25 mouse cellular contexts compared by ENCODE assay signal in the genomic region with DNA sequence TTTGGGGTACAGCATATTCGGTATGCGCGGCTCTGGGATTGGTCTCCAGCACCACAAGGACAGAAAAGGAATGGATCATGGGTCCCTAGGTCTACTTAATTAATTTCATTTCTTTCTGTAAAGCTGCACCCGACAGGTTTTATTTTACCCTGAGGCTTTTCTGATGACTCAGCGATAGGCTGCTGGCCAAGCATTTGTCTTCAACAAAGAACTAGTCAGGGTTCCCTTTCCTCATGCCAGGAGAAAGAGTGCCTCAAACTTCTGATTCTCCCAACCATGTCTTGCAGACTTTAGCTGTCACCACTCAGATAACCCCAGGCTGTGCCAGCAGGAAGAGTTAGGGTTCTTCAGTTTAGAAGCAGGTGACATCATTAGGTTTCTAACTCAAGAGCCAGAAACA. TPM values are rescaled to one million over a fixed set of nuclear protein-coding genes. Genes with fewer than 3 reads are reported as not detected.
DNase-seq lines count a peak whose midpoint lies in the region; ATAC-seq and TF ChIP-seq lines count a peak whose summit lies in the region.
"Had no signal": no experiment of that assay in that cellular context is flagged by ENCODE, and none has a peak within 500 bp of the region (broad histone marks: within the 10 kb centered on the region; RNA-seq: fewer than 3 reads in every experiment).

No protein-coding gene starts in this region.

- no peak overlapping the region for H3K4me3 ChIP-seq in limb, embryonic 14.5 days (replicated peaks; ENCODE audit: low read length)
- no peak overlapping the region for H3K4me3 ChIP-seq in limb, embryonic 10.5 days
- H3K4me3 ChIP-seq in MEL (ENCODE audit: control insufficient read depth in 1 of 2, insufficient read depth in 1 of 2, low read depth in 2 of 2, low read length in 2 of 2) = no peak overlapping the region
- no peak overlapping the region for H3K4me3 ChIP-seq in kidney, adult 2 months (ENCODE audit: insufficient read depth, low read depth, low read length)
- H3K4me3 ChIP-seq: embryonic facial prominence, embryonic 13.5 days; heart, embryonic 10.5 days; hindbrain, embryonic 15.5 days; limb, embryonic 13.5 days; megakaryocyte, embryonic 14.5 days had no signal

- no peaks in the 10 kb centered on the region for H3K27me3 ChIP-seq in limb, embryonic 14.5 days (ENCODE audit: control insufficient read depth, insufficient read depth, low read length)
- no peaks in the 10 kb centered on the region for H3K27me3 ChIP-seq in limb, embryonic 10.5 days (ENCODE audit: low read depth, poor library complexity, severe bottlenecking)
- H3K27me3 ChIP-seq in MEL (ENCODE audit: control insufficient read depth in 1 of 2, insufficient read depth in 2 of 2, low read length in 2 of 2) = no peaks in the 10 kb centered on the region; a peak in 3 of 4 replicates
- H3K27me3 ChIP-seq in kidney, adult 2 months (replicated peaks; ENCODE audit: control insufficient read depth, insufficient read depth, low read length) = no peaks in the 10 kb centered on the region
- H3K27me3 ChIP-seq: embryonic facial prominence, embryonic 13.5 days; hindbrain, embryonic 15.5 days; limb, embryonic 13.5 days had no signal

- no peaks in the 10 kb centered on the region for H3K79me2 ChIP-seq in MEL (ENCODE audit: control insufficient read depth, insufficient read depth, low read length, poor library complexity)

- no peak overlapping the region for H3K4me2 ChIP-seq in limb, embryonic 14.5 days (replicated peaks; ENCODE audit: low read depth, low read length, severe bottlenecking)
- H3K4me2 ChIP-seq: embryonic facial prominence, embryonic 13.5 days; hindbrain, embryonic 15.5 days; limb, embryonic 13.5 days; lung, embryonic 14.5 days had no signal

- no peak for TF ChIP-seq EP300 in MEL (IDR thresholded peaks at IDR 0.05; ENCODE audit: low read depth in 1 of 2, low read length in 2 of 2)

- TF ChIP-seq POLR2A in limb, embryonic 14.5 days (IDR thresholded peaks at IDR 0.05; ENCODE audit: borderline replicate concordance, extremely low read depth, insufficient read depth, insufficient read length) = no peak
- TF ChIP-seq POLR2A in MEL (IDR thresholded peaks at IDR 0.05; ENCODE audit: control insufficient read depth in 1 of 2, insufficient read depth in 1 of 2, low read depth in 1 of 2, low read length in 2 of 2, poor library complexity in 1 of 2) = no peak
- TF ChIP-seq POLR2A in kidney, adult 2 months (IDR thresholded peaks at IDR 0.05; ENCODE audit: low read depth, low read length) = no peak

- no peaks in the 10 kb centered on the region for H3K4me1 ChIP-seq in limb, embryonic 14.5 days (ENCODE audit: control insufficient read depth, insufficient read depth, low read length)
- no peaks in the 10 kb centered on the region for H3K4me1 ChIP-seq in limb, embryonic 10.5 days
- H3K4me1 ChIP-seq in MEL (ENCODE audit: control insufficient read depth in 1 of 2, insufficient read depth in 2 of 2, low read length in 2 of 2) = no peaks in the 10 kb centered on the region
- no peaks in the 10 kb centered on the region for H3K4me1 ChIP-seq in kidney, adult 2 months (ENCODE audit: control insufficient read depth, insufficient read depth, low read length)
- H3K4me1 ChIP-seq: limb, embryonic 13.5 days had no signal

- DNase-seq in limb, embryonic 14.5 days (ENCODE audit: low spot score) = peak; percentile 16
- DNase-seq in limb, embryonic 10.5 days (ENCODE audit: low spot score) = no peak
- DNase-seq in MEL (ENCODE audit: low read depth, low spot score) (no peak), adipocyte (ENCODE audit: low spot score) (peak; percentile 45)
- peak; percentile 25 for DNase-seq in fibroblast of lung, adult 2 months (ENCODE audit: low read depth)
- no peak for DNase-seq in kidney, adult 2 months
- DNase-seq in right cerebral cortex, adult 2 months (ENCODE audit: low spot score in 2 of 2) = no peak
- DNase-seq: cerebellum, adult 18-20 months; cerebellum, postnatal 25 days; gastrocnemius, postnatal 10 days; kidney, adult 8-10 months; kidney, postnatal 14 days; layer of hippocampus, postnatal 36 days; lung, embryonic 14.5 days; midbrain, embryonic 14.5 days; right cerebral cortex, postnatal 14 days had no signal

- H3K9ac ChIP-seq in limb, embryonic 14.5 days (ENCODE audit: low read depth, low read length, severe bottlenecking) = no peak overlapping the region
- no peak overlapping the region for H3K9ac ChIP-seq in MEL (ENCODE audit: control insufficient read depth, low read depth, low read length, poor library complexity, severe bottlenecking)
- H3K9ac ChIP-seq: hindbrain, embryonic 15.5 days; limb, embryonic 13.5 days; liver, embryonic 14.5 days; lung, embryonic 14.5 days had no signal

- WGBS in limb, embryonic 14.5 days = 74% methylated on average over 5 of the region's 5 CpGs
- WGBS in limb, embryonic 10.5 days = 92% methylated on average over 5 of the region's 5 CpGs
- 56% methylated on average over 5 of the region's 5 CpGs for WGBS in kidney, adult 2 months

- no peak for ATAC-seq in limb, embryonic 14.5 days (ENCODE audit: low FRiP score, low read depth)
- ATAC-seq: forebrain, embryonic 16.5 days had no signal

- no peaks in the 10 kb centered on the region for H3K36me3 ChIP-seq in limb, embryonic 14.5 days (ENCODE audit: control insufficient read depth, insufficient read depth, low read length)
- no peaks in the 10 kb centered on the region for H3K36me3 ChIP-seq in limb, embryonic 10.5 days
- no peaks in the 10 kb centered on the region for H3K36me3 ChIP-seq in MEL (ENCODE audit: control insufficient read depth in 1 of 2, insufficient read depth in 2 of 2, low read length in 2 of 2)
- H3K36me3 ChIP-seq in kidney, adult 2 months (ENCODE audit: control insufficient read depth, insufficient read depth, low read length) = no peaks in the 10 kb centered on the region
- H3K36me3 ChIP-seq: embryonic facial prominence, embryonic 13.5 days; heart, embryonic 10.5 days; hindbrain, embryonic 15.5 days; limb, embryonic 13.5 days had no signal

- TF ChIP-seq CTCF in MEL (IDR thresholded peaks at IDR 0.05 in 2 of 3, conservative IDR thresholded peaks at IDR 0.05 in 1 of 3; ENCODE audit: control insufficient read depth in 1 of 3, insufficient read depth in 1 of 3, low read depth in 2 of 3, low read length in 3 of 3, poor library complexity in 1 of 3, severe bottlenecking in 1 of 3) = no peak
- no peak for TF ChIP-seq CTCF in kidney, adult 2 months (conservative IDR thresholded peaks at IDR 0.05; ENCODE audit: insufficient read depth, insufficient read length, low read depth, low read length)

- no peak overlapping the region for H3K27ac ChIP-seq in limb, embryonic 14.5 days (replicated peaks; ENCODE audit: low read depth, low read length)
- no peak overlapping the region for H3K27ac ChIP-seq in limb, embryonic 10.5 days
- H3K27ac ChIP-seq in MEL (ENCODE audit: control insufficient read depth, low read depth, low read length) = no peak overlapping the region
- no peak overlapping the region for H3K27ac ChIP-seq in kidney, adult 2 months (ENCODE audit: insufficient read depth, low read depth, low read length)
- H3K27ac ChIP-seq: embryonic facial prominence, embryonic 13.5 days; heart, embryonic 10.5 days; hindbrain, embryonic 15.5 days; limb, embryonic 13.5 days; liver, embryonic 14.5 days had no signal

- H3K9me3 ChIP-seq in limb, embryonic 14.5 days (ENCODE audit: control insufficient read depth, low read length) = no peaks in the 10 kb centered on the region
- H3K9me3 ChIP-seq in limb, embryonic 10.5 days (replicated peaks) = no peaks in the 10 kb centered on the region
- no peaks in the 10 kb centered on the region for H3K9me3 ChIP-seq in MEL (replicated peaks; ENCODE audit: insufficient read depth, low read length)
- H3K9me3 ChIP-seq: embryonic facial prominence, embryonic 13.5 days; heart, embryonic 10.5 days; hindbrain, embryonic 15.5 days; limb, embryonic 13.5 days; megakaryocyte, embryonic 14.5 days had no signal

- TF ChIP-seq RAD21 in MEL (IDR thresholded peaks at IDR 0.05; ENCODE audit: low read depth, low read length) = no peak

TF ChIP-seq in MEL, 35 proteins besides CTCF, POLR2A, EP300 and RAD21:
- TF ChIP-seq MAFK (IDR thresholded peaks at IDR 0.05; ENCODE audit: borderline replicate concordance, low read depth, low read length) = peak; percentile 71
- TF ChIP-seq CHD2 (IDR thresholded peaks at IDR 0.05; ENCODE audit: low read length) = no peak
TF ChIP-seq in MEL: peak in this region for 1.

RNA-seq across cellular contexts. Expression of a gene that starts 46.3 kb away (rescaled TPM):
- polyA plus RNA-seq in limb, embryonic 14.5 days (2012; rRNA removed) = 0.23 and 0.63 TPM in 2 replicates
- polyA plus RNA-seq in limb, embryonic 14.5 days (2014; fragmentation: Nextera tagmentation; extraction: Ambion mirVana) = 0.25 and 0.44 TPM in 2 replicates
- 0.30 TPM in 1 of 2 replicates, not detected in the other for polyA plus RNA-seq in limb, embryonic 10.5 days (2016; fragmentation: Nextera tagmentation; extraction: Ambion mirVana)
- total RNA-seq in MEL (2012; rRNA removed) = not detected in 2 replicates
- polyA plus RNA-seq in MEL (2012; ENCODE audit: insufficient read depth in 1 of 2, insufficient read length in 2 of 2, low read depth in 1 of 2, low replicate concordance in 2 of 2, missing spikeins in 1 of 2) = not detected
- not detected in 2 replicates for polyA plus RNA-seq in kidney, adult 2 months (2012; rRNA removed)
- total RNA-seq: granulocyte monocyte progenitor cell, adult 5-6 weeks; hematopoietic stem cell, adult 5-6 weeks had no signal
- polyA plus RNA-seq: liver, embryonic 14.5 days; lung, embryonic 14.5 days had no signal

Comparison
In these comparisons a context has a peak if more than half of its experiments do, and no peak if none do; other contexts are left out.
1. DNase-seq: peak in limb, embryonic 14.5 days (single experiment), adipocyte (single experiment) and fibroblast of lung, adult 2 months (single experiment); none in limb, embryonic 10.5 days (single experiment), MEL (single experiment), kidney, adult 2 months (single experiment) and right cerebral cortex, adult 2 months (0 of 2).